Mouse (Mus musculus): ENCODE results near the gene Chmp2b.

DNA sequence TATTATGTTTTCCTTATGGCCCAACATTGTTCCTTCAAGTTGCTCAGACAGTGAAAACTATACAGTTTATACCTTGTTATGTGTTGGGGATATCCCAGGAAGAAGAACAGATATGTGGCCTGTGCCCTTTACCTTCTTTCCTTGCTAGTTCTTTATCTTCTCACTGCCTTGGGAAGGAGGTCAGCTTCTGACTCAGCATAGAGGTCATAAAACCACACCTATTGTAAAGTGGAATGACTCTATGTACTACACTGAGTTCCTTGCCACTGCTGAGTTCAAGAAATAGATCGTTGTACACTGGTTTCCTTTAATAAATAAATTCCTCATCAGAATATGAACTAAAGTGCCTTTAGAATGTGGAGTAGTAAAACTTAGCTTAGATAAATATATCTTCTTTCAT is 2.4 kb upstream of the Chmp2b start:
- TF ChIP-seq POLR2A (IDR thresholded peaks at IDR 0.05; ENCODE audit: extremely low read depth, insufficient read depth, low read length) (no peak), CTCF (IDR thresholded peaks at IDR 0.05; ENCODE audit: extremely low read depth, insufficient read depth, low read length) (no peak)
